Mouse (Mus musculus) left cerebral cortex, adult 18-20 months (tissue): ENCODE data around the gene Crb1. TPM values are rescaled to one million over a fixed set of nuclear protein-coding genes. Genes with fewer than 3 reads are reported as not detected.

Experiments
- total RNA-seq, 2 experiments: library from RNA; stranded (reverse); gene quantifications; 2 replicates each; pipeline ENCODE4 v1.2.3; 2021

Gene Crb1
- total RNA-seq, 2 experiments from 2014 or later, result 0.86 to 1.0 TPM

Other genes starting within 250 kb of the Crb1 start
- 10 to 100 TPM; 27.4 to 32.2 TPM for gene Zbtb41, start 45.2 kb upstream of the Crb1 start, total RNA-seq
- under 1 TPM; 0.45 to 0.49 TPM for gene Aspm, start 77.7 kb upstream of the Crb1 start, total RNA-seq
- not detected for gene F13b, start 124.6 kb upstream of the Crb1 start, total RNA-seq
- not detected for gene Cfhr1, start 183.2 kb upstream of the Crb1 start, total RNA-seq